ENCODE assay signal across 7 mouse cellular contexts in the genomic region with DNA sequence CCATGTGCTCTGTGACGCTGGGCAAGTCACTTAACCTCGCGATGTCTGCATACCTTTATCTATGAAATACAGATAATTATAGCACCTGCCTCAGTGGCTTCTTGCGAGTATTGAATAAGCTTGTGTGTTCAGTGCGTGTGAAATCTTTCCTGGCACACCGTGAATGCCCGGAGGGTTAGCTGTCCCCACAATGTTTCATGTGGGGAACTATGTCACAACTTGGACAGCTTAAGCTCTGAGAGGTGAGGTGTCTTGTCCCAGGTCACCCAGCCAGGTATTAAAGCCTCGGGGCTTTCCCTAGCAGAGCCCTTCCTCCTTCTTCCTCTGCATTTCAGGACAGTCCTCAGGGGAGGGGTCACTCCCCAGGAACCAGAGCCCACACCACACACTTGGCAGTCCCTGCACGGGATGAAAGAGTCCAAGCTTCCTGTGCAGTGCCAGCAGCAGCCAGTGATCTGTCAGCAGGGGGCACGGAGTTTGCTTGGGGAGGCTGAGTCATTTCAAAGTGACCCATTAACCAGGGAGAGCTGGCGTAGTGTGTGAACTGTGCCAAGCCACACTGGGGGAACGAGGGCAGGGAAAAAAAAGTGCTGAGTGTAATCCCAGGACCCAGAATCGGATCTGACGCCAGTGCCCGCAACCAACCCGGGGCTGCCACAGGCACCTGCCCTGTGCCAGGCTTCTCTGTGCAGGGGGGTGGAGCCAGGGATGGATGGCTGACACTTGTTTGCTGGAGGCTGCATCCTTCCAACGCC. TPM values are rescaled to one million over a fixed set of nuclear protein-coding genes. Genes with fewer than 3 reads are reported as not detected.
DNase-seq lines count a peak whose midpoint lies in the region; TF ChIP-seq lines count a peak whose summit lies in the region.

No protein-coding gene starts in this region.

- no peak overlapping the region for H3K4me3 ChIP-seq in layer of hippocampus, adult 2 months

- peak; percentile 19; the same call in 1 of the 2 replicates for TF ChIP-seq CTCF in layer of hippocampus, adult 2 months (conservative IDR thresholded peaks at IDR 0.05)

- no peak overlapping the region for H3K27ac ChIP-seq in layer of hippocampus, adult 2 months

- DNase-seq in layer of hippocampus, adult 2 months (ENCODE audit: low spot score in 2 of 2) = peak; percentile 29 to 48
- DNase-seq in layer of hippocampus, adult 11-12 months (ENCODE audit: low spot score) = no peak
- peak; percentile 78 for DNase-seq in adrenal gland, adult 2 months
- peak; percentile 59 for DNase-seq in cerebellum, adult 9-10 months
- peak; percentile 66 for DNase-seq in kidney, postnatal 10 days
- no peak for DNase-seq in embryo, embryonic 9.5 days (ENCODE audit: extremely low spot score)
- DNase-seq in embryo, embryonic 10 days (ENCODE audit: low spot score) = no peak

RNA-seq across cellular contexts. Expression of gene Col16a1, which starts 27.3 kb away (rescaled TPM):
- total RNA-seq in layer of hippocampus, adult 2 months (2021) = 10 to 100 TPM; 14.5 to 15.2 TPM
- 10 to 100 TPM in 1 of 2 experiments, 1 to 10 TPM in 1; 9.2 to 15.8 TPM for total RNA-seq in adrenal gland, adult 2 months (2021)
- polyA plus RNA-seq in adrenal gland, adult 2 months (2012; rRNA removed) = 15.7 and 23.4 TPM in 2 replicates

RNA-seq across cellular contexts. Expression of gene Pef1, which starts 27.4 kb away (rescaled TPM):
- 10 to 100 TPM; 64.7 to 72.0 TPM for total RNA-seq in layer of hippocampus, adult 2 months (2021)
- 10 to 100 TPM; 80.3 to 82.6 TPM for total RNA-seq in adrenal gland, adult 2 months (2021)
- 180 and 181 TPM in 2 replicates for polyA plus RNA-seq in adrenal gland, adult 2 months (2012; rRNA removed)

Comparison
In these comparisons a context has a peak if more than half of its experiments do, and no peak if none do; other contexts are left out.
1. DNase-seq: peak in layer of hippocampus, adult 2 months (2 of 2), adrenal gland, adult 2 months (single experiment), cerebellum, adult 9-10 months (single experiment) and kidney, postnatal 10 days (single experiment); none in layer of hippocampus, adult 11-12 months (single experiment), embryo, embryonic 9.5 days (single experiment) and embryo, embryonic 10 days (single experiment).